Mouse (Mus musculus): ENCODE data around the gene Nfe2l1. TPM values are rescaled to one million over a fixed set of nuclear protein-coding genes. Genes with fewer than 3 reads are reported as not detected.

Nfe2l1 gene
- total and polyA plus RNA-seq, 3 experiments: 37.5 to 66.5 (median 47.0) TPM

DNA sequence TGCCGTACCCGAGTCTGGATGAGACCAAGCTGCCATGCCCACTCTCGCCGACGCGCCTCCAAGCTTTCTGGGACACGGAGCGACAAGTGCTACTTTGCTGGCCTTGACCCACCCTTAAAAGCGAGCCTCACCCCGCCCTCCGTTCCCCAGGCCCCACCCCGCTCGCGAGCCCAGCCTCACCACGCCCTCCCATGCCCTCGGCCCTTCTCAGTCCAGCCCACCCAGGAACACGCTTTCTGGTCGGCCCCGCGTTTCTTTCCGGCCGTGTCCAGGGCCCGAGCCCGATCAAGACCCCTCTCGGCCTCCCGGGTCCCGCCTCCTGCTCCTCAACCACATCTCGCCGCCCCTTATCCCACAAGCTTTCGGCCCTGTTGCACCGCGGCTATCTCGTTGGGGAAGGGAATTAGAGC, 360 bp downstream of the Nfe2l1 start (continued):
- TF ChIP-seq SMC3 (IDR thresholded peaks at IDR 0.05; ENCODE audit: low read depth, low read length): no peak
- TF ChIP-seq HCFC1 (IDR thresholded peaks at IDR 0.05; ENCODE audit: low read depth, low read length): no peak
- TF ChIP-seq UBTF (IDR thresholded peaks at IDR 0.05; ENCODE audit: borderline replicate concordance, insufficient read depth, low read depth, low read length): no peak
- peak; percentile 19; the same call in 1 of the 2 replicates for TF ChIP-seq MAZ (IDR thresholded peaks at IDR 0.05; ENCODE audit: low read depth, low read length)
- peak in 1 of 2 experiments; percentile 76; a peak in 2 of 4 replicates for TF ChIP-seq POLR2A (IDR thresholded peaks at IDR 0.05; ENCODE audit: control insufficient read depth in 1 of 2, insufficient read depth in 1 of 2, low read depth in 1 of 2, low read length in 2 of 2, poor library complexity in 1 of 2)
- TF ChIP-seq ETS1 (IDR thresholded peaks at IDR 0.05; ENCODE audit: low read depth, low read length): no peak; the same call in 1 of the 2 replicates
- TF ChIP-seq MYC (IDR thresholded peaks at IDR 0.05; ENCODE audit: low read depth, low read length): peak; percentile 61; the same call in 1 of the 2 replicates
- TF ChIP-seq USF2 (IDR thresholded peaks at IDR 0.05; ENCODE audit: borderline replicate concordance in 1 of 2, insufficient read depth in 1 of 2, low read depth in 1 of 2, low read length in 2 of 2): no peak
- 0 out of 2 replicates have a peak, but pooled peaks have one; percentile 9 for TF ChIP-seq USF1 (IDR thresholded peaks at IDR 0.05; ENCODE audit: low read depth, low read length)
- TF ChIP-seq POLR2AphosphoS2 (IDR thresholded peaks at IDR 0.05; ENCODE audit: low read length): 0 out of 2 replicates have a peak, but pooled peaks have one; percentile 12
- no peak for TF ChIP-seq ZNF384 (IDR thresholded peaks at IDR 0.05; ENCODE audit: low read depth, low read length)
- TF ChIP-seq NRF1 (IDR thresholded peaks at IDR 0.05; ENCODE audit: insufficient read depth, low read depth, low read length, poor library complexity, severe bottlenecking): no peak
- no peak for TF ChIP-seq GABPA (IDR thresholded peaks at IDR 0.05; ENCODE audit: low read depth, low read length)
- TF ChIP-seq E2F4 (IDR thresholded peaks at IDR 0.05; ENCODE audit: borderline replicate concordance, low read depth, low read length): no peak
- peak; percentile 65 for TF ChIP-seq MAX (IDR thresholded peaks at IDR 0.05; ENCODE audit: low read length)

DNA sequence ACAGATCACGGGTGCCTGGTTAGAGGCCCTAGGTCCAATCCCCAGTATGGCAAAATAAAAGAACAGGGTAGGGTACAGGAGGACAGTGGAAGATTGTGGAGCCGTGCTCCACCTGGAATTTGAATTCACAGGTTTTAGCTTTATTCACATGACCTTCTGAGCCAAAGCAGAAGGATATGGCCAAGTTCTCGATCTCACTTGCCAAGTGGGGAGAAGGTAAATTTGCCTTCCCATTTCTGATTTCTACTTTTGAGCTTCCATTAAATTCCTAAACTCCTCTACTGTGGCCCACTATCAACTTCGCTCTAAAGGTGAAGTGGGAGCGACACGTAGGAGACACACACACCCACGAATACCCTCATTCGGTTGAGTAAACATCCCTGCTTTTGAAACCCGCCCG, 887 bp downstream of the Nfe2l1 start:
- H3K4me3 ChIP-seq (ENCODE audit: control insufficient read depth in 1 of 2, insufficient read depth in 1 of 2, low read depth in 2 of 2, low read length in 2 of 2): peak overlapping the region; percentile 74 to 77
- H3K4me1 ChIP-seq (ENCODE audit: control insufficient read depth in 1 of 2, insufficient read depth in 2 of 2, low read length in 2 of 2): peaks cover 10 to 44% of the 10 kb centered on the region in 2 experiments
- peaks cover 10 to 47% of the 10 kb centered on the region in 2 experiments for H3K36me3 ChIP-seq (ENCODE audit: control insufficient read depth in 1 of 2, insufficient read depth in 2 of 2, low read length in 2 of 2)
- H3K27ac ChIP-seq (ENCODE audit: control insufficient read depth, low read depth, low read length): peak overlapping the region; percentile 17
- peaks cover 0 to 1% of the 10 kb centered on the region in 2 experiments; a peak in 1 of 4 replicates for H3K27me3 ChIP-seq (ENCODE audit: control insufficient read depth in 1 of 2, insufficient read depth in 2 of 2, low read length in 2 of 2)
- TF ChIP-seq MAFK (IDR thresholded peaks at IDR 0.05; ENCODE audit: borderline replicate concordance, low read depth, low read length): no peak
- TF ChIP-seq ZNF384 (IDR thresholded peaks at IDR 0.05; ENCODE audit: low read depth, low read length): no peak
- no peak for TF ChIP-seq E2F4 (IDR thresholded peaks at IDR 0.05; ENCODE audit: borderline replicate concordance, low read depth, low read length)
- TF ChIP-seq RCOR1 (IDR thresholded peaks at IDR 0.05; ENCODE audit: low read depth, low read length): no peak
- no peak for TF ChIP-seq MYB (IDR thresholded peaks at IDR 0.05; ENCODE audit: low read depth, low read length)
- TF ChIP-seq SMC3 (IDR thresholded peaks at IDR 0.05; ENCODE audit: low read depth, low read length): no peak
- TF ChIP-seq HCFC1 (IDR thresholded peaks at IDR 0.05; ENCODE audit: low read depth, low read length): no peak
- H3K9ac ChIP-seq (ENCODE audit: control insufficient read depth, low read depth, low read length, poor library complexity, severe bottlenecking): peak overlapping the region; percentile 88
- H3K9me3 ChIP-seq (replicated peaks; ENCODE audit: insufficient read depth, low read length): no peaks in the 10 kb centered on the region
- H3K79me2 ChIP-seq (ENCODE audit: control insufficient read depth, insufficient read depth, low read length, poor library complexity): peaks cover 56% of the 10 kb centered on the region
- DNase-seq (ENCODE audit: low read depth, low spot score): no peak

All from MEL (cell line).